Mouse (Mus musculus) forebrain, postnatal 0 days (tissue): Measurements from ENCODE around the gene Cmbl. TPM values are rescaled to one million over a fixed set of nuclear protein-coding genes. Genes with fewer than 3 reads are reported as not detected.
A peak's percentile ranks its signal among the peaks of the same experiment; 100 is the strongest.

Source experiments
- ATAC-seq: fragments of 200-750 bp; cut with Nextera tagmentation; 2 replicates; pipeline ENCODE4 v1.8.0; 2017; ENCODE audit warnings: mild to moderate bottlenecking, moderate library complexity
- DNase-seq: peaks from one replicate; pipeline ENCODE4 v3.0.0-alpha.2; 2015
- H3K27ac ChIP-seq: fragments of 300-500 bp; sonication (generic); 2 replicates; pipeline ENCODE4 v1.5.1; 2014; ENCODE audit warnings: low read depth, mild to moderate bottlenecking, antibody characterized with exemption, low read length, moderate library complexity, mixed read lengths
- H3K27me3 ChIP-seq: fragments of 300-500 bp; sonication (generic); 2 replicates; pipeline ENCODE4 v1.6.1; 2014; ENCODE audit warnings: mild to moderate bottlenecking, low read length, mixed read lengths; ENCODE audit not compliant: insufficient read depth
- H3K36me3 ChIP-seq: fragments of 300-500 bp; sonication (generic); 2 replicates; pipeline ENCODE4 v1.6.1; 2014; ENCODE audit warnings: mild to moderate bottlenecking, moderate library complexity; ENCODE audit not compliant: insufficient read depth
- H3K4me1 ChIP-seq: fragments of 300-500 bp; sonication (generic); 2 replicates; pipeline ENCODE4 v1.6.1; 2014; ENCODE audit warnings: antibody characterized with exemption; ENCODE audit not compliant: insufficient read depth
- H3K4me2 ChIP-seq: fragments of 300-500 bp; sonication (generic); 2 replicates; pipeline ENCODE4 v1.6.1; 2014; ENCODE audit warnings: low read depth, mild to moderate bottlenecking, moderate library complexity
- H3K4me3 ChIP-seq: fragments of 300-500 bp; sonication (generic); 2 replicates; pipeline ENCODE4 v1.5.1; 2014; ENCODE audit warnings: low read depth, low read length, mixed read lengths
- H3K9ac ChIP-seq: fragments of 300-500 bp; sonication (generic); 2 replicates; pipeline ENCODE4 v1.6.1; 2014; ENCODE audit warnings: mild to moderate bottlenecking
- H3K9me3 ChIP-seq: fragments of 300-500 bp; sonication (generic); 2 replicates; pipeline ENCODE4 v1.6.1; 2016; ENCODE audit warnings: low read length
- CTCF ChIP-seq: sonication (generic); IDR thresholded peaks from 2 replicates; pipeline ENCODE4 v1.5.1; 2016; ENCODE audit warnings: antibody characterized with exemption, control low read depth, low read depth
- WGBS: fragments of 180-500 bp; shearing (Covaris S2); extraction: QIAGEN DNeasy Blood & Tissue Kit; methylation state at CpG from one replicate; pipeline ENCODE4 v1.1.7; 2014; 5-methylcytosine and 5-hydroxymethylcytosine counted together
- polyA plus RNA-seq: library from polyadenylated mRNA; unstranded; fragments of >200 nt; fragmentation: Nextera tagmentation; extraction: Ambion mirVana; gene quantifications from 2 replicates; pipeline ENCODE4 v1.2.1, GENCODE M21; 2015
- total RNA-seq: library from RNA; depleted of rRNA; stranded (reverse); fragments of >200 nt; gene quantifications from 2 replicates; pipeline ENCODE4 v1.2.3, GENCODE M21; 2014

The Cmbl gene
- total and polyA plus RNA-seq, 2 experiments from 2014 or later = 19.9 to 27.2 TPM

- TF ChIP-seq CTCF = peak; percentile 65
- DNase-seq (peak; percentile 54), ATAC-seq (no peak; the same call in 1 of the 2 replicates)
- no peaks in the 10 kb centered on the region for H3K4me1 ChIP-seq
- H3K27me3 ChIP-seq = no peaks in the 10 kb centered on the region
- no peaks in the 10 kb centered on the region for H3K9me3 ChIP-seq
- H3K36me3 ChIP-seq = peaks cover 20% of the 10 kb centered on the region
- no peak overlapping the region for H3K4me2 ChIP-seq
- WGBS = 93% methylated on average over 8 of the region's 8 CpGs
- no peak overlapping the region for H3K4me3 ChIP-seq
- no peak overlapping the region for H3K9ac ChIP-seq
- H3K27ac ChIP-seq = no peak overlapping the region
Observed at GRCm38 (mm10) chr15:31619521-31619920, 54.3 kb downstream of the Cmbl start.

GRCm38 (mm10) chr15:31627277-31628154 lies 62.3 kb downstream of the Cmbl start:
- H3K9me3 ChIP-seq = no peaks in the 10 kb centered on the region
- H3K9ac ChIP-seq = no peak overlapping the region
- H3K27ac ChIP-seq = peak overlapping the region; percentile 24; the same call in 1 of the 2 replicates
- no peak for TF ChIP-seq CTCF
- WGBS = 18% methylated on average over 12 of the region's 12 CpGs
- H3K27me3 ChIP-seq = no peaks in the 10 kb centered on the region
- ATAC-seq (peak; percentile 67), DNase-seq (peak; percentile 55)
- H3K4me2 ChIP-seq = no peak overlapping the region
- no peak overlapping the region for H3K4me3 ChIP-seq
- no peaks in the 10 kb centered on the region for H3K36me3 ChIP-seq
- peaks cover 12% of the 10 kb centered on the region; the same call in 1 of the 2 replicates for H3K4me1 ChIP-seq

- H3K27ac ChIP-seq = 0 out of 2 replicates have a peak overlapping the region, but pooled peaks have one; percentile 24
- no peak overlapping the region for H3K4me2 ChIP-seq
- H3K4me3 ChIP-seq = no peak overlapping the region
- no peaks in the 10 kb centered on the region for H3K27me3 ChIP-seq
- H3K4me1 ChIP-seq = peaks cover 12% of the 10 kb centered on the region; the same call in 1 of the 2 replicates
- no peak for DNase-seq
- TF ChIP-seq CTCF = no peak
- H3K9ac ChIP-seq = no peak overlapping the region
- H3K9me3 ChIP-seq = no peaks in the 10 kb centered on the region
- no peaks in the 10 kb centered on the region for H3K36me3 ChIP-seq
- 0 out of 2 replicates have a peak, but pooled peaks have one; percentile 14 for ATAC-seq
- 41% methylated on average over 10 of the region's 10 CpGs for WGBS
Observed at GRCm38 (mm10) chr15:31628180-31628579, 63.0 kb downstream of the Cmbl start.

DNA sequence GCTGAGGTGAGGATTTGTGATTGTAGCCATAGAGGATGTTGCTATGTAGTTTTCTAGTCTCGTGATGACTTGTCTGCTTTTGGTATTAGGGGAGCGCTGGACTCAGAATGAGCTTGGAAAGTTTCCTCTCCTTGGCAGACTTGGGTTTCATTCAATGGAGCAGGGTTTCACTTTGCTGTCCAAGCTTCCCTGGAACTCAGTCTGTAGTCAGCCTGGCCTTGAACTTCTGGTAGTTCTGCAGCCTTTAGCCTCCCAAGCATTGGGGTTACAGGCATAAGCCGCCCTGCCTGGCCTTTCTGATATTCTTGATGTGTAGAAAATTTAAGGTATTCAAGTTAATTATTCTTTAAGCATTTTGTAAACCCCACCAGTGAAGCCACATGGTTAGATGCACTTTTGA lies 64.4 kb downstream of the Cmbl start:
- no peak overlapping the region for H3K9ac ChIP-seq
- no peaks in the 10 kb centered on the region for H3K27me3 ChIP-seq
- ATAC-seq (no peak), DNase-seq (no peak)
- H3K4me1 ChIP-seq = peaks cover 12% of the 10 kb centered on the region; the same call in 1 of the 2 replicates
- no peaks in the 10 kb centered on the region for H3K36me3 ChIP-seq
- H3K27ac ChIP-seq = no peak overlapping the region
- H3K9me3 ChIP-seq = no peaks in the 10 kb centered on the region
- no peak overlapping the region for H3K4me3 ChIP-seq
- TF ChIP-seq CTCF = no peak
- no peak overlapping the region for H3K4me2 ChIP-seq
- 82% methylated on average over 3 of the region's 3 CpGs for WGBS

- no peak overlapping the region for H3K27ac ChIP-seq
- H3K4me3 ChIP-seq = no peak overlapping the region
- 76% methylated on average over 12 of the region's 12 CpGs for WGBS
- no peaks in the 10 kb centered on the region for H3K27me3 ChIP-seq
- H3K36me3 ChIP-seq = no peaks in the 10 kb centered on the region
- no peaks in the 10 kb centered on the region for H3K9me3 ChIP-seq
- DNase-seq = no peak
- no peak overlapping the region for H3K9ac ChIP-seq
- TF ChIP-seq CTCF = no peak
- H3K4me1 ChIP-seq = peaks cover 12% of the 10 kb centered on the region; the same call in 1 of the 2 replicates
- H3K4me2 ChIP-seq = no peak overlapping the region
- ATAC-seq = no peak
Observed at GRCm38 (mm10) chr15:31631396-31631858, 66.2 kb downstream of the Cmbl start.

- 88% methylated on average over 4 of the region's 4 CpGs for WGBS
- Histone ChIP-seq H3K9ac (no peak overlapping the region), H3K4me3 (no peak overlapping the region), H3K4me1 (peaks cover 9% of the 10 kb centered on the region; the same call in 1 of the 2 replicates), H3K27ac (no peak overlapping the region), H3K9me3 (no peaks in the 10 kb centered on the region), H3K27me3 (no peaks in the 10 kb centered on the region), H3K36me3 (no peaks in the 10 kb centered on the region), H3K4me2 (no peak overlapping the region)
- DNase-seq (no peak), ATAC-seq (no peak)
- TF ChIP-seq CTCF = no peak
Observed at GRCm38 (mm10) chr15:31632478-31632877, 67.3 kb downstream of the Cmbl start.

DNA sequence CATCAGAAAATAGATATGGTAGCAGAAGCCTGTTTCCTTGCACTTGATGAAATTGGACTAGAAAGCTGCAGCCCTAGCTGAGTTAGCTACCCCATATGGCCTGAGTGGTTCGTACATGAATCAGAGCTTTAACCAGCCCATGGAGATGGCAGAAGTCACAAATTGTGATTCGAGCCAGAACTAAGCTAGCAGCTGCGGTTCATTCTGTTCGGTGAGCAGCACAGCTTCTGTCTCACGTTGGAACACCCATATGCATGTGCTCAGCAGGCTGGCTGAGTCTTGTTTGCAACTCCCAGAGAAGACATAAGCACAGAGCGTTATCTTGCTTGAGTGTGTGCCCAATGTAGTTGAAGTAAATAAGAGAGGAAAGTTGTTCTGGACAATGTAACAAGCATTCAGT lies 69.4 kb downstream of the Cmbl start:
- Histone ChIP-seq H3K4me2 (no peak overlapping the region), H3K4me3 (no peak overlapping the region), H3K9ac (no peak overlapping the region), H3K27ac (no peak overlapping the region), H3K9me3 (no peaks in the 10 kb centered on the region), H3K4me1 (no peaks in the 10 kb centered on the region), H3K36me3 (no peaks in the 10 kb centered on the region), H3K27me3 (no peaks in the 10 kb centered on the region)
- TF ChIP-seq CTCF = 0 out of 2 replicates have a peak, but pooled peaks have one; percentile 6
- WGBS = 58% methylated on average over 6 of the region's 6 CpGs
- ATAC-seq (peak; percentile 94), DNase-seq (peak; percentile 90)
